Mouse (Mus musculus): Measurements from ENCODE around the gene Lsamp. TPM values are rescaled to one million over a fixed set of nuclear protein-coding genes. Genes with fewer than 3 reads are reported as not detected.

Lsamp gene
- under 1 TPM in 1 of 3 experiments, not detected in 2; 0.28 TPM for polyA plus RNA-seq (2017; shearing (Covaris generic))

DNA sequence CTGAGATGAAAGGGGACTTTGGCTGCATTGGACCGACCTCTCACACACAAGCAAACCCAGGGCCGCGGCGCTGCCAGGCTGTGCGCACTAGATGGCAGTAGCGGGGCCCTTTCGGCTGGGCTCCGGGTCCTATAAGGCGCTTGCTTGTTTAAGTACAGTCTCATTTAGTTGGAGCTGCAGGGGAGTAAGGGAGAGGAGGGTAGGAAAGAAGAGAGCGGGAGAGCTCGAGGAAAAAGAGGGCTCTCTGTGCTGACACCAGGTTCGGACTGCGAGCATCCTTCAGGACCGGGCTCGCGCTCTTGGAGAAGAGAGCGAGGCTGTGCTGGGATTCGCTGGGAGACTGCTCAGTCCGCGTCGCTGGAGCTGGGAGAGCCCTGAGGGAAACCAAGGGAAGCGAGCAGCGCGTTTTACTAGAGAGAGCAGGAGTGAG lies at the start of gene Lsamp:
TSS of gene Lsamp (plus strand) at position 157 of the 430 bp plus-strand sequence.
- ATAC-seq = no peak

DNA sequence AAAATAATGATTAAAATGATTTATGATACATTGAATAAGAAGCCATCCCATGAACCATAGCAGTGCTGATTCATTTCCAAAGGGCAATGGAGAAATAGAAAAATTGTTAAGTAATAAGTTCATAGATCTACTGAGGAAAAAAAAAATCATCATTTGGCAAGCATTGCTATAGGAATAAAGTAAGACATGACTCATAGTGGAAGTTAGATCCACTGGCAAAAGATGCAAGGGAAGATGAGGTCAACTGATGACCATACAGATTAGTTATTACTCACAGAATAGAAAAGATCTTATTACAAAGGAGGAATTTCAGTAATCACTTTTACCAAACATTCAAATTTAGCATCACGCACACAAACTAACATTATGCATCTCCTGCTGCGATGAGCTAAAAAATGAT lies 26.5 kb upstream of the Lsamp start:
- ATAC-seq = no peak

DNA sequence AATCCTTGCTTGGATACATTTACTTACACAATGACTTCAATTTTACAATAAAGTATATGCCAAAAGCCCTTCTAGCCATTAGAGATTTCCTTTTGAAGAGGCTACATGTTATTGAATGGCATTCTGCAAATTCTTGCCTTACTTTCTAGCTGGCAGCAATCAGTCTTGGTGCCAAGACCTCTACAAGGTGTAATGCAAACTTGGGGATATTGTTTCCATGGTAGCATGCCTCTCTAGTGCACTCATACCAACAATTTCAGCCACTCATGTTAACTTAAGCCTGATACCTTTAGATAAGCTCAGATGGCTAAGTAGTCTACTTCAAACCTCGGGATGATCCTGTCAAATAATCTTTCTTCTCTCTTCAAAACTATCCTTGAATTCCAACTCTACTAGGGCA lies 11.4 kb upstream of the Lsamp start:
- ATAC-seq = no peak

DNA sequence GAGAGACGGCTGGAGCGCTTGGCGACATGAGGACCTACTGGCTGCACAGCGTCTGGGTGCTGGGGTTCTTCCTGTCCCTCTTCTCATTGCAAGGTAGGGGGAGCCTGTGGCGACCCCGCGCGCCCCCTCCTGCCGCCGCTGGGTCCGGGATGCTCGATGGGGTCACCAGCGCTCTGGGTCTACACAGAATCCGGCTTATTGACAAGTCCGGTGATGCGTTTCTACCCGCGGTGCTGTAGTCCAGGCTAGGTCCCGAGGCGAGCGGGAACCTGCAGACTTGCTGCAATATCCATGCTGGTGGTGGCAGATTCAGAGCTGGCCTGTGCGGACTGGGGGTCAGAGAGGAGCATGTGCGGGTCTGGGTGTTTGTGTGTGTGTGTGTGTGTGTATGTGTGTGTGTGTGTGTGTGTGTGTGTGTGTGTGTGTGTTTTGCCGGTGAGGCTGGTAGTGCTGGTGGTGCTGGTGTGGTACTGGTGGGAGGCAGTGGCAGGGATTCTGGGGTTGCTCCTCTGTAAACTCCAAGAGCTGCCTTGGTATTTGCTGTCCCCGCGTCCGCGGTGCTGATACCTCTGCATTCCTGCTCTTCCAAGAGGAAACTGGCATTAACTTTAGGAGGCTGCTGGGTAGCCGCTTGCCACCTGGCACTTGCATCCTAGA lies 602 bp downstream of the Lsamp start:
- ATAC-seq = no peak

DNA sequence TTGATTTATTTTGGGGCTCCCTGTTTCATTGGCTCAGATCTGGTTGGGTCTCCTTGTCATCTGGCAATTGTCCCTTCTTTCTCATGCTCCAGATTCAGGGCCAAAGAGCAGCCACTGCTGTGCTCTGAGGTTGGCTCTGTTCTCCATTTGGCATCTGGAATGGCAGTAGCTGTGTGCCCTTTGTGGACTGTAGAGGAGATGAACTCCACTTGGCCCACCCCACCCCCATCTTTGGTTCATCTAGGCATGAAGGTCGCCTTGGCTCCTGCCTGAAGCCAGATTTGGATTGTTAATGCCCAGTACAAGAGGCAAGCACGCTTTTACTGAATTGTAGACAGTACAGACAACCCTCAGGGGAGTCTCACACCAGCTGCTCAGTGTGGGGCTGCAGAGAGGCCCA lies 4.3 kb downstream of the Lsamp start:
- no peak for ATAC-seq

DNA sequence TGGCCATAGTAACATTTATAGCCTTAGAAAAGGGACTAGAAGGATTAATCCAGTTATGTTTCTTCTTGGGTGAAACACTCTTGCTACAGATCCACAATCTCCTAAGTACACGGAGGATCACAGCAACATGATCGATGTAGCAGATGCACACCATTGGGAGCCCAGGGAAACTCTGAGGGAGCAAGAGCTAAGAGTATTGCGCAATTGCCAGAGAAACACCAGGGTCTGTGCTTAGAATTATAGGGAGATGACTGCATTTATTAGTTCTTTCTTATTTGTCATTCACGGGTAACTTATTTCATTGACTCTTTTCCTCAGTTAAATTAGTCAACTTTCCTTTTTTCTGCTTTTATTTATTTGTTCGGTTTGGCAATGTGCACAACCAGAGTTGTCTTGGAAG lies 10.7 kb downstream of the Lsamp start:
- no peak for ATAC-seq

DNA sequence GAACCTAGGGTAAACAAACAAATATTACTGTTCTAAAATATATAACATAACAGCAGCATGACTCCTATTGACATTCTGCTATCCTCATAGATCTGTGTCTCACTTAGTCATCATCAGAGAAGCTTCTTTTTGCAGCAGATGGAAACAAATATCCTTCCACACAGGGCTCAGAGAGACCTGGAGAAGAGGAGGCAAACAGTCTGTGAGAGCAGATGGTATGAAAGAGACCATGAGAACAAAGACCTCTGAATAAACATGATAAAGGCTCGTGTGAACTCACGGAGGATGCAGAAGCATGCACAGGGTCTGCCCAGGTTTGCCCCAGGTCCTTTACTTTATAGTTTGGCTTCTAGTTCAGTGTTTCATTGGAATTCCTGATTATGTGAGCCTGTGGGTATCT lies 24.6 kb downstream of the Lsamp start:
- ATAC-seq = no peak

DNA sequence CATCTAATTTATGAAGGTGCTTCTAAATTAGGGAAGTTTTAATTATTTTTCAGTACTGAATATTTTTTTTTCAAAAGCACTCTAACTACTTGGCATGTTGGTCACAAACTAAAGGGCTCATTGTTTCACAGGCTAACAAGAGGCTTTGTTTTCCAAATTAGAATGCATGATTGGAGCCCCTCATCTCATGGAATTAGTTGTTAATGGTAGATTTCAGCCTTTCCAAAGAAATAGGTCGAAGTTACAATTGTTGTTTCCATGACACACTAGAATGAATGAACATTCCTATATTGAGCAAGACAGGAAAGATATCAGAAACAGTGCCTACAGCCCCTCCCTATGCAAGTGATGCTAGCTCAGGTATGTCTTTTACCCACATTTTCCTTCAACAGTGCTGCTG lies 26.9 kb downstream of the Lsamp start:
- no peak for ATAC-seq

DNA sequence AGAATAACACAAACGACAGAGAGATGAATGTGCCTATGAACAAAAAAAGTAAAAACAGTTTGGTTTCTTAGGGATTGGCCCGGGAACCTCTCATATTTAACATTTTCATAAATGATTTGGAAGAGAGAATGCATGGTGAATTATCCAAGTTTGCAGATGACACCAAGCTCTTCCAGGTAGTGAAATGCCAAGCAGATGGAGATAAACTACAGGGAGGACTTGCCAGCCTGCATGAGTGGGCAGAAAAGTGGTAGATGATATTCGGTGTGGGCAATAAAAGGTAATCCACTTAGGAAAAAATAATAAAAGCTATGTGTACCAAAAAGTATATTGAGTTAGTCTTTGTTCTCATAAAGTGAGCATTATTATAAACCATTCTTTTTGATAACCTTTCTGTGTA lies 38.5 kb downstream of the Lsamp start:
- no peak for ATAC-seq

DNA sequence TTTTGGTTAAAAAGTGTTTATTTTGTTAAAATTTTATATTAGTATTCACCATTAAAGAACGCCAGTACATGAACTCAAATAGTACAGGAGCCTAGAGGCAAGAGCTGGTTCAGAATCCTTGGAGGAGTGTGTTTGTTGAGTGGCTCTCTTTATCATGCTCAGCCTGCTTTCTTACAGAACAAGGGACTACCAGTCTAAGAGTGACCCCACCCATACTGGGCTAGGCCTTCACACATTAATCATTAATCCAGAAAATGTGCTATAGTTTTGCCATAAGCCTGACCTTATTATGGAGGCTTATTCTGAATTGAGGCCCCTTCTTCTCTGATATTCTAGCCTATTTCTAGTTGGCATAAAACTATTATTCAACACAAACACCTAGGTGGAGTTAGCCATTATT lies 52.6 kb downstream of the Lsamp start:
- ATAC-seq = no peak

DNA sequence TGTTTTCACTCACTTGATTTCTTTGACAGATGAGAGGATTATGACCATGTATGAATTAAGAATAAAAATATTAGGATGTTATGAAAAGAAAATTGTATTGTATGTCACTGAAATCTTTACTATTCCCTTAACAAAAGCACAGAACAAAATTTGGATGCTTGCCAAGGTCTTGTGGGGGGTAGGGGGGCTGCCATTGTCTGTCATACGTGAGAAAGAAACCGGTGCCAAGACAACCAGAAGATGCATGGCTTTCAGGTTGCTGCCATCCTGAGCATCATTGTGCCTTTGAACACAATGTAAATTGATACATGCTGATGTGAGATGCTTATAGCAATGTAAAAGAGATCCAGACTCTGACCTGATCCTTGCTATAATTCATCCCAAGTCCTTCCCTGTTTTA lies 75.4 kb downstream of the Lsamp start:
- no peak for ATAC-seq

DNA sequence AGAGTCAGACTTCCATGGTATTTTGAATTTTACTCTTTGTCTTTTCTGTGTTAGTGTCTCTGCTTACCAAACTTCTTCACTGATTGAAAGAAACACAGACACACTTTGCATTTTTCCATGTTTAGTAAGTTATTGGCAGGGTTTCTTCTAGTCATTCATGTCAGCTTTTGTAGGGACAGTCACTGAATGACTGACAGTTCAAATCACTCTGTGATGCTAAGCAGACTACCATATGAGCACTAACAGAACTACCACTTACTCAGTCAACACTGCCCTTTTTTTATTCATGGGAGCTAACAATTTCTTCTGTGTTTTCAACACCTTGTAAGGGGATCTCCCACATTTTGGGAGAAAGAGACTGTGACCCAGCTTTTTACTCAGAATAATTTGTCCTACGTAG lies 75.8 kb downstream of the Lsamp start:
- no peak for ATAC-seq

DNA sequence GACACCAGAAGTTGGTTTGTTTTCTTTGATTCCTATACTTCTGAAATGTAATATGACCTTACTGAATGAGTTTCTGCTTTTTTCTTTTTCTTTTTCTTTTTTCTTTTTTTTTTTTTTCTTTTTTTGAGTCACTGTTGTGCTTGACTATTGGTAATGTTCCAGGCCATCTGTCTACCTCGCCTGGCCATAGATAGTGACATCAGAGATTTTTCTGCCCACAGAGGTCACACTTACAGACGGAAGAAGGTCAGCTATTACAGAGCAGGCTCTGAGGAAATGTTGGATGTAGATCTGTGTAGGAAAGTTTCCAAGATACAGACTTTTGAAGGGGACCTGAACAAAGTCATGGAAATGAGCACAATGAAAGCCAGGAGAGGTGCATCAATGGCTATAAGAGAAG lies 76.3 kb downstream of the Lsamp start:
- no peak for ATAC-seq

DNA sequence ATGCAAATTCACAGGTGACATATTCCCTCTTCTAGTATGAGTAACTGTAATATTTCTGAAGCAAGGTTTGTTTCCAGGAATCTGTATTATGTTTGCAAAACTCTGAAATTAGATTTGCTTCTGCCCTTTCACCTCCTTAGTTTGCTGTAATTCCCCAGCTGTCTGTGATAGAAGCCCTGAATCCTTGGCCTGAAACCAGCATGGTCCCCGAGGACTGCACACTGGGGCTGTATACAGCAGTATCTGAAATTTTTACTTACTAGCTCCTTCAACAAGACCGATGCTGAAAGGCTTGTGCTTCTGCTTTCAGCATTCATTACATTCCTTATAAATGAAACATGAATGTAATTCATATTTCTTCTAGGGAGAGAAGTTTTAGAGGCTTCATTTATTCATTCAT lies 91.4 kb downstream of the Lsamp start:
- no peak for ATAC-seq

DNA sequence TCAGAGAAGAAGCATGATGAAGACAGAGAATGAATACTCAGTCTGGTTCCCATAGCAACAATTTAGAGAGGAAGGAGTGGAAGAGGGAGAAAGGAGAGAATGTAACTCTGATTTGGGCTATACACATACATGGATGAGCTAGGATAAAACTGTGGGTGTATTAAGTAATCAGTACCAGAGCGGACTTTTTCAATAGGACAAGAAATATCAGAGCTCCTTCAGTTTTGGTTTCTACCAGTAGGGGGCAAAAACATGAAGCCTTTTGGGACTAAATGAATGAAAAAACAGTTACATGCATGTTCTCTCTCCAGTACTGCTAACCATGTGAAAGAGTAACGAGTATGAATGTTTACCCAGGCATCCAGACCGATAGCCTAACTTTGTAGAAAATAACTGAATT lies 96.1 kb downstream of the Lsamp start:
- ATAC-seq = no peak

DNA sequence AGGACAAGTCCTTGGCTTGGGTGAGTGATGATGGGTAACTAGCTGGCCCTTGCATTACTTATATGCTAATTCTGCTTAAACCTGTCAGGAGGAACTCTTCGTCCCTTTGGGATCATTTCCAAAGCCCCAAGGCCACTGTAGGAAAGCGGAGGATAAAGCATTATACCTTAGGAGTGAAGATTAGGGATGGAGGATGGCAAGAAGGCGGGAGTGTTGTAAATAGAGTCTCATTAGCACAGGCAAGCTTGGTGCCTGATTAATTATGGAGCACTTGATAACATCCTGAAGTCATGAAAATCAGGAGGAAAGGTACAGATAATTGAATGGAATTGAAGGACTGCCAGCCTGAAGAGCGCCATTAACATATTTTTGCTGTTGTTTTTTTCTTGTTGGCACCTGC lies 120.2 kb downstream of the Lsamp start:
- ATAC-seq = no peak

DNA sequence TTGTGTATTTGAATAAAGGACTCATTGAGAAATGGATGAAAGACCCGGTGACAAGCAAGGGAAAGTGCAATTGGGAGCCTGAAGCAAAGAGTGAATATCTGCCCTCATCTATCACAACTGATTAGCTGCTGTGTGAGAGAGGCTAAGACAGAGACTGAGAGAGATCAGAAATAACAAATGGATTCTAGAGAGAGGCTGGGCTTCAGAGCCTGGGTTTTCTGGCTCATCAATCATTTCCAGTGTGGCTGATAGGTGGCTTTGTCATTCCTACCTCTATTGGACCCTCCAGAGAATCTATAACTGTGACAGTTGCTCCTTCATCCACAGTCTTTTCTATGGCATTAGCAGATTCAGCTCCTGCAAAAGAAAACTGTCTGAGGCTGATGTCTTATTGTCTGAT lies 198.8 kb downstream of the Lsamp start:
- no peak for ATAC-seq

DNA sequence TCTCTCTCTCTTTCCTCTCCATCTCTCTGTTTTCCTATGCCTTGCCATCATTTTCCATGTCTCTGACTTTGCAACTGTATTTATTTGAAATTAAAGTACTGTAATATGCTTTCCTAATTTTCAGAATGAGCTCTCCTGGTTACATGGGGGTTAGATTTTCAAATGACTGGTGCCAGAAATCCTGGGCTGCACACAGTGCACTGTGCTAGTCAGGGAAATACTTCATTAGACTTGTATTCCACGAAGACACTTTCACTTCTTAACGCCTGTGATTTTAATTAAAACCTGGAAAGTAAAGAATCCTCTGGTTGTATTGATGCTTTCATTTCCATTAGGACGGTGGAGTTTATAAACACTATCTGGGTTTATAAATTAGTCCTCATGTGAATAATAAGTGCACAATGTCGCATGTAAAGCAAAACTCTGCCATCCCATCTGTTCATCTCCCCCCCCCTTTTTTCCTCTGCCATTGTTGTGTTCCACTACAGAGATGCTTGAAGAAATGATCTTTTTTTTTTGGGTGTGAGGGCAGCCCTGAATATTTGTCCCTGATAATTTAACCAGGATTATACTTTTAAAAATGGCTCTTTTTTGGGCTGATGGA lies 203.9 kb downstream of the Lsamp start:
- ATAC-seq = no peak

DNA sequence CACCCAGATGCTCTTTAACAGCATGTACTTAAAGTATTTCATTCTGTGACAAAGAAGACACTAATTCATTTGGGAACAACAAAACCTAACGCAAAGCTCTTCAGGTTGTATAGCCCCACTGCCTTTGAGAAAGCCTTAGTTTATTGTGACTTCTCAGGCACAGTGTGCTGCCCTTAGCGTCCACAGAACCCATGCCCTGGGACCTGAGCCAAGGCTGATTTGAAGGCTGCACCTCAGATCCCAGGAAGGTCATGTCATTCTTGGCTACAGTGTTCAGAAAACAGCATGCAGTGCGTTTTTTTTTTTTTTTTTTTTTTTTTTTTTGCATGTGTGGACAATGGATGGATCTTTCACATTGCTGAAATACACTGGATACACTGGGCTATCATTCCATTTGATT lies 210.2 kb downstream of the Lsamp start:
- ATAC-seq = no peak

DNA sequence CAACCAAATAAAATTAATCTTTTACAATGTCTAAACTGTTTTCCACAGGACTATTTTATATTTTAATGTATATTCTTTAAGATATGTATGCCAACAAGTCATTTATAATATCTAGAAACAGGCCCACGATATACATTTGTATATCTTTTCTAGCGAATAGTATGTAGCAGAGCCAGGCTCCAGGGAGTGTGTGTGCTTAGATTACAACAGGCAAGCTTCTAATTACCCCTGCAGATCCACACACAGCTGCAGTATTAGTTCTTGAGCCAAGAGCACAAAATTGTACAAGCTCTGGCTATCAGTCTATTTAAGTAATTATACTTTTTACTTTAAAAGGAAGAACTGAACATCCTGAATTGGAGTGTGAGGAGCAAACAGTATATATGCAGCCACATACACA lies 210.7 kb downstream of the Lsamp start:
- no peak for ATAC-seq

DNA sequence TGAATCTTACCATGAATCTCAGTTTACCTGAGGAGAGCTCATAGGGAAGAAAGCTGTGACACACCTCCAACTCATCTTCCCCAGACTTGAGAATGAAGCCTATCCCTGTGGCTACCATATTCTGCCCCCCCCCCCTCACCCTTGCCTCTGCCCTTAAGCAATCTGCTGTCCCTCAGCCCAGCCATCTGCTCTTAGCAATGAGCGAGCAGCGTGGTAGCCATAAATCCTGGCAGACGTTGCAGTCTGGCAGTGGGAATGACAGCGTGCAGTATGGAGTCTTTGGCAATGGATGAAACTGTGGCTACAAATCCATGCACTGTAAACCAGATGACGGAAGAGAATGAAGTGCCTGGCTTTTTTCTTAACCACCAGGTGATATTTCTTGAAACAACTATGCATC lies 244.5 kb downstream of the Lsamp start:
- no peak for ATAC-seq

DNA sequence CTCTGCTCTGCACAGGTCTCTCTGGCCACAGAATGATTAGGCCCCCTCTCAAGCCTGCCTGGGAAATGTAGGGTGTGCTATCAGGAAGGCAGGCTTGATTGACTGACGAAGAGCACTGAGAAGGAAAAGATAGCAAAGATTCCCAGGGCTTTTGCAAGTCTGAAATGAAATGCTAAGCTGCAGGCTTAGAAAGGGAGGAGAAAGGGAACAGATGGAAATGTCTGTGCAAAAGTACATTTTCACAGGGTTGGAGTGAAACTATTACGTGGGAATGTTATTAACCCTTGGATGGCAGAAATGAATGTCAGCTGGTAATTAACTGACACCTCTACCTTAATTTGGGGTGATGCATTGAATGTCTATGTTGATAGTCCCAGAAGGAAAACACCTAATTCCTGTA lies 248.9 kb downstream of the Lsamp start:
- ATAC-seq = no peak

DNA sequence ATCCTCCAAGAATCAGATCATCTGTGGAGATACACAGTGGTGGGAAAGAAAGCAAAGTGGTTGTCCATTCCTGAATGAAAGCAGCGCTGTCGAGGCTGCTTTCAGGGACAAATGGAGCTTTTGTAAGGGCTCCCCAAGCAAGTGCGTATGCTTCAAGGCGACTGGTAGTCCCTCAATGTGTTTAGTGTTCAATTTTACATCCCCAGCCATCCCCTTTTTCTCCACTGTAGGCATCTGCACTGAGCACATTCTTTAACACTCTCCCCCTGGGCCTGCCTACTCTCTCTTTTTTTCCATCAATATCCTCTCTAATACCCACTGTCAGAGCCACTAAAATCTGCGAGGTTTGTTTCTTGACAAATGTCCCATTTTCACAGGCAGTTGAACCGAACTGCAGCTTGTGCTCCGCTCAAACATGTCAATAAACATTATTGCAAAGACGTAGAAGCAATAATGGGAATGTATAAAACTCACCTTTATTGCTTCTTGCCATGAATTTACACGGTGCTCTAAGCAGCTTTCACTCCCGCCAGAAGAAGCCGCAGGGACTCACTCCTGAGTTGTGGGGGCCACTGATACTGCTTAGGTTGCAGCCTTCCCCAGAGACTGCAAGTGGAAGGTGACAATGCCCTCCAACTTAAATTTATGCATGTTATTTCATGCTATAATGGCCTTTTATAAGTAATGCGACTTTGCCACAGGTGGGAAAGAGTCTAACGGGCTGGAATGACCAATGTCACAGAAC lies 250.2 kb downstream of the Lsamp start:
- no peak for ATAC-seq

DNA sequence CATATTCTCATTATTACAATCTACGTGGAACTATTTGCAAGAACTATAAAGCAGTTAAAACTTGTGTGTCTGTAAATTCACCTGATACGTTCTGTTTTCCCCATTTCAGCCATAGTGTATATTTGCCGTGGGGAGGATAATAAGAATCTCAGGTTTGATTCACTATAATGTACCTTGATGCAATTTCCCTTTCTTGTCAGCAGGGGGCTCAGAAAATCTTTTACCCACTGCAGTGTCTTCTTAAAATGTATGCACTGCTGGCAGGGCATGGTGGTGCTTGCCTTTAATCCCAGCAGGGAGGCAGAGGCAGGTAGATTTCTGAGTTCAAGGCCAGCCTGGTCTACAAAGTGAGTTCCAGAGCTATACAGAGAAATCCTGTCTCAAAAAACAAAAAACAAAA lies 287.7 kb downstream of the Lsamp start:
- ATAC-seq = no peak
